Mouse (Mus musculus): ENCODE measurements around the gene Rpusd3. TPM values are rescaled to one million over a fixed set of nuclear protein-coding genes. Genes with fewer than 3 reads are reported as not detected.

Rpusd3 gene
- polyA plus RNA-seq, 2 experiments = 8.6 to 12.8 TPM

GRCm38 (mm10) chr6:113384351-113384927 is 34.7 kb downstream of the Rpusd3 start:
- no peak for TF ChIP-seq EP300 (IDR thresholded peaks at IDR 0.05; ENCODE audit: low read depth)
- Histone ChIP-seq H3K4me2 (ENCODE audit: low read depth) (no peak overlapping the region), H3K27ac (no peak overlapping the region), H3K4me3 (ENCODE audit: insufficient read depth in 1 of 2, low read depth in 2 of 2, low read length in 2 of 2) (no peak overlapping the region), H3K9me3 (ENCODE audit: control insufficient read depth, low read length) (no peaks in the 10 kb centered on the region), H3K27me3 (ENCODE audit: control insufficient read depth, insufficient read depth, low read length) (no peaks in the 10 kb centered on the region), H3K9ac (replicated peaks) (no peak overlapping the region), H3K36me3 (replicated peaks; ENCODE audit: control insufficient read depth, insufficient read depth, low read depth) (peaks cover 82% of the 10 kb centered on the region), H3K4me1 (replicated peaks; ENCODE audit: control insufficient read depth in 2 of 2, insufficient read depth in 2 of 2, low read length in 1 of 2) (peaks cover 5 to 6% of the 10 kb centered on the region in 2 experiments)
- DNase-seq (ENCODE audit: low read depth in 3 of 3, low spot score in 3 of 3) = no peak
- no peak for ATAC-seq (ENCODE audit: insufficient read depth)
- 75% methylated on average over 8 of the region's 8 CpGs for WGBS (ENCODE audit: insufficient replicate concordance)

DNA sequence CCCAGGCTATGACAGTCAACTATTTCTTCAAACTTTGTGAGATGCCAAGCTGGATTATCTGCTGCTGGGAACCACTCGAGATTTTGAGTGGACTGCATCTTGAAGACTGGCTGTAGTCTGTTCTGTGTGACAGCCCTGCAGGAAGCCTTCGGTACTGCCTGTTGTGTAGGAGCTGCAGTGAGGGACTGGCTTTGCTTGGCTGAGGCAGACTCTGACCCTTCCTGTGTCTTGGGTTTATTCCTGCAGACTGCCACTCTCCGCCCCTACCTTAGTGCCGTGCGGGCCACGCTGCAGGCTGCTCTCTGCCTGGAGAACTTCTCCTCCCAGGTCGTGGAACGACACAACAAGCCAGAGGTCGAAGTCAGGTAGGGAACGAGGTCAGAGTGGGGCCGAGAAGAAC is 38.7 kb downstream of the Rpusd3 start:
- H3K27ac ChIP-seq = no peak overlapping the region
- no peak overlapping the region for H3K4me3 ChIP-seq (ENCODE audit: insufficient read depth in 1 of 2, low read depth in 2 of 2, low read length in 2 of 2)
- no peaks in the 10 kb centered on the region for H3K9me3 ChIP-seq (ENCODE audit: control insufficient read depth, low read length)
- ATAC-seq (ENCODE audit: insufficient read depth) (no peak), DNase-seq (ENCODE audit: low read depth in 3 of 3, low spot score in 3 of 3) (no peak)
- H3K4me1 ChIP-seq (replicated peaks; ENCODE audit: control insufficient read depth in 2 of 2, insufficient read depth in 2 of 2, low read length in 1 of 2) = peaks cover 16 to 17% of the 10 kb centered on the region in 2 experiments
- H3K9ac ChIP-seq (replicated peaks) = no peak overlapping the region
- TF ChIP-seq EP300 (IDR thresholded peaks at IDR 0.05; ENCODE audit: low read depth) (no peak), CTCF (IDR thresholded peaks at IDR 0.05; ENCODE audit: low read depth) (peak; percentile 33; the same call in 1 of the 2 replicates)
- H3K36me3 ChIP-seq (replicated peaks; ENCODE audit: control insufficient read depth, insufficient read depth, low read depth) = peaks cover 50% of the 10 kb centered on the region
- 87% methylated on average over 11 of the region's 11 CpGs for WGBS (ENCODE audit: insufficient replicate concordance)
- H3K4me2 ChIP-seq (ENCODE audit: low read depth) = no peak overlapping the region; the same call in 1 of the 2 replicates
- H3K27me3 ChIP-seq (ENCODE audit: control insufficient read depth, insufficient read depth, low read length) = no peaks in the 10 kb centered on the region

DNA sequence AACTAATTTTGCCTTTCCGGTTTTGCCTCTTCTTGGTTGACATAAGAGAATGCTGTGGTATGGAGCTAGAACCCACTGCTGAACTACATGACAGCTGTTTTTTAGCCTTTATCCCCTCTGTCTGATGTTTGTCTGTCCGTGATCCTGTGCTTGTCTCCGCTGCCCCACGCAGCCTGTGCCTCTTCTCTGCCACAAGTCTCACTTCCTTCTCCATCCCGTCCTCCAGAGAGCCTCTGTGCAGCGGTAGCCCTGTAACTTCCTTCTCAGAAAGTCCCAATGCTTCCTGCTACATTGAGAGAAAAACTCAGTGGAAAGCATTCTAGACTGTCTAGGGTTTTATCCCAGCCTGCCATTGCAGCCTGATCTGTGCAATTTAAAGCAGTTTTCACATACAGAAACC is 39.9 kb downstream of the Rpusd3 start:
- Histone ChIP-seq H3K36me3 (replicated peaks; ENCODE audit: control insufficient read depth, insufficient read depth, low read depth) (peaks cover 47% of the 10 kb centered on the region), H3K4me1 (replicated peaks; ENCODE audit: control insufficient read depth in 2 of 2, insufficient read depth in 2 of 2, low read length in 1 of 2) (peaks cover 16 to 17% of the 10 kb centered on the region in 2 experiments), H3K27ac (no peak overlapping the region; the same call in 1 of the 2 replicates), H3K9me3 (ENCODE audit: control insufficient read depth, low read length) (no peaks in the 10 kb centered on the region), H3K4me3 (ENCODE audit: insufficient read depth in 1 of 2, low read depth in 2 of 2, low read length in 2 of 2) (peak overlapping the region; percentile 91 to 100), H3K4me2 (ENCODE audit: low read depth) (peak overlapping the region; percentile 98), H3K9ac (replicated peaks) (peak overlapping the region; percentile 99), H3K27me3 (ENCODE audit: control insufficient read depth, insufficient read depth, low read length) (no peaks in the 10 kb centered on the region)
- WGBS (ENCODE audit: insufficient replicate concordance) = 29% methylated on average over 6 of the region's 6 CpGs
- TF ChIP-seq EP300 (IDR thresholded peaks at IDR 0.05; ENCODE audit: low read depth) (no peak), CTCF (IDR thresholded peaks at IDR 0.05; ENCODE audit: low read depth) (no peak)
- ATAC-seq (ENCODE audit: insufficient read depth) = no peak
- DNase-seq (ENCODE audit: low read depth in 3 of 3, low spot score in 3 of 3) = no peak

DNA sequence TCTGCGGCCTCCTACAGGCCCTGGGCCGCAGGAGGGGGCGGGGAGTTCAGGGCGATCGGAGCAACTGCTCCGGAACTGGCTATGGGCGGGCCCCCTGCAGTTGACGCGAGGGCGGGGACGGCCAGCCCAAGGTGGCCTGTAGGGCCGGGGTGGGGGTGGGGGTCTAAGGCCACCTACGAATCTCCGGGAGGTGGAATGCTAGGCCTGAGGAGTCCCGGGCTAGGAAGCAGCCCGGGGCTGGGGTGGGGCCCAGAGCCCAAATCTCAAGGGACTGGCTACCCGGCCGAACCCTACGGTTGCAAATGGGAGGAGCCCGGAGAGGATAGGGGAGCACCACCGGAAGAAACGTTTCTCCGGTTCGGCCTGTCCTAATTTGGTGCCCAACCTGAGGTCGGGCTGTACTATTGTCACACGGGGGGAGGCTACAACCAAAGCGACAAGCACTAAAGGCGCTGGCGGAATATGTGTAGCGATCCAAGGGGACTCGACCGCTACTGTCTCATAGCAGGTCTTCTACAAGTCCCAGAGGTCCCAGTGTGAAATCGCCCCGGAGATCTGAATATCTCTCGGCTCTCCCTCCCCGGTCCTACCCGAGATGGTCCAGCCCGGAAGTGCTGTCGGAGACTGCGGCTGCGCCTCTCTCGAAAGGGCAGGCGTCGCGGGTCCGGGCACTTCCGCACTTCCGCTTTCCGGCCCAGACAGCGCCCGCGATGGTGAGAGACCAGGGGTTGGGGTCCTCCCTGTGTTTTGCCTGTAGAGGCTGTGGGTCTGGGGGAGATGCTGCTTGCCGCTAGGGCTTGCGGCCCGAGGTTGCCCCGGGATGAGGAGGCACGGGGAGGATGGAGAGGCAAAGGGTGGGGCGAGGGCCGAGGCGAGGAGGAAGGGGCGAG is 41.4 kb downstream of the Rpusd3 start, which contains the start of the genes Tada3 and Arpc4:
Gene Tada3 (minus strand): TSS at position 388 of the 890 bp plus-strand sequence.
Gene Arpc4 (plus strand): TSS at position 620 of the 890 bp plus-strand sequence.
- H3K4me1 ChIP-seq (replicated peaks; ENCODE audit: control insufficient read depth in 2 of 2, insufficient read depth in 2 of 2, low read length in 1 of 2) = peaks cover 29 to 30% of the 10 kb centered on the region in 2 experiments
- under 1% methylated on average over 61 of the region's 61 CpGs for WGBS (ENCODE audit: insufficient replicate concordance)
- peak within 1 kb of the TSS; percentile 99 for H3K9ac ChIP-seq (replicated peaks)
- peak within 1 kb of the TSS; percentile 91 to 100 for H3K4me3 ChIP-seq (ENCODE audit: insufficient read depth in 1 of 2, low read depth in 2 of 2, low read length in 2 of 2)
- peak; percentile 86 to 88 (median 87) for DNase-seq (ENCODE audit: low read depth in 3 of 3, low spot score in 3 of 3)
- no peaks in the 10 kb centered on the region for H3K27me3 ChIP-seq (ENCODE audit: control insufficient read depth, insufficient read depth, low read length)
- peak; percentile 52 for TF ChIP-seq CTCF (IDR thresholded peaks at IDR 0.05; ENCODE audit: low read depth)
- TF ChIP-seq EP300 (IDR thresholded peaks at IDR 0.05; ENCODE audit: low read depth) = peak; percentile 46; the same call in 1 of the 2 replicates
- H3K4me2 ChIP-seq (ENCODE audit: low read depth) = peak within 1 kb of the TSS; percentile 98
- ATAC-seq (ENCODE audit: insufficient read depth) = peak; percentile 91
- H3K36me3 ChIP-seq (replicated peaks; ENCODE audit: control insufficient read depth, insufficient read depth, low read depth) = peaks cover 34% of the 10 kb centered on the region
- no peaks in the 10 kb centered on the region for H3K9me3 ChIP-seq (ENCODE audit: control insufficient read depth, low read length)
- H3K27ac ChIP-seq = peak within 1 kb of the TSS; percentile 89

GRCm38 (mm10) chr6:113377172-113377495 is 42.0 kb downstream of the Rpusd3 start:
- 4% methylated on average over 7 of the region's 7 CpGs for WGBS (ENCODE audit: insufficient replicate concordance)
- TF ChIP-seq EP300 (IDR thresholded peaks at IDR 0.05; ENCODE audit: low read depth) = no peak
- TF ChIP-seq CTCF (IDR thresholded peaks at IDR 0.05; ENCODE audit: low read depth) = no peak
- H3K4me3 ChIP-seq (ENCODE audit: insufficient read depth in 1 of 2, low read depth in 2 of 2, low read length in 2 of 2) = peak overlapping the region; percentile 91 to 100
- H3K9ac ChIP-seq (replicated peaks) = peak overlapping the region; percentile 99
- H3K36me3 ChIP-seq (replicated peaks; ENCODE audit: control insufficient read depth, insufficient read depth, low read depth) = peaks cover 32% of the 10 kb centered on the region
- no peaks in the 10 kb centered on the region for H3K27me3 ChIP-seq (ENCODE audit: control insufficient read depth, insufficient read depth, low read length)
- peaks cover 33 to 34% of the 10 kb centered on the region in 2 experiments for H3K4me1 ChIP-seq (replicated peaks; ENCODE audit: control insufficient read depth in 2 of 2, insufficient read depth in 2 of 2, low read length in 1 of 2)
- no peaks in the 10 kb centered on the region for H3K9me3 ChIP-seq (ENCODE audit: control insufficient read depth, low read length)
- H3K4me2 ChIP-seq (ENCODE audit: low read depth) = peak overlapping the region; percentile 98
- ATAC-seq (ENCODE audit: insufficient read depth) (no peak), DNase-seq (ENCODE audit: low read depth in 3 of 3, low spot score in 3 of 3) (no peak)
- H3K27ac ChIP-seq = peak overlapping the region; percentile 89

All from liver, embryonic 14.5 days (tissue).